Mouse (Mus musculus) intestine, embryonic 15.5 days (tissue): Measurements from ENCODE around the gene Runx2. TPM values are rescaled to one million over a fixed set of nuclear protein-coding genes. Genes with fewer than 3 reads are reported as not detected.

Source experiments
- ATAC-seq: fragments of 200-750 bp; cut with Nextera tagmentation; 2 replicates; pipeline ENCODE4 v1.8.0; 2017; ENCODE audit warnings: moderate TSS enrichment, moderate library complexity
- H3K27ac ChIP-seq: fragments of 300-500 bp; sonication (generic); 2 replicates; pipeline ENCODE4 v1.5.1; 2015; ENCODE audit warnings: mild to moderate bottlenecking, inconsistent platforms
- H3K27me3 ChIP-seq: fragments of 300-500 bp; sonication (generic); replicated peaks from 2 replicates; pipeline ENCODE4 v1.6.1; 2015; ENCODE audit warnings: inconsistent platforms
- H3K36me3 ChIP-seq: fragments of 300-500 bp; sonication (generic); 2 replicates; pipeline ENCODE4 v1.6.1; 2015; ENCODE audit warnings: inconsistent platforms
- H3K4me1 ChIP-seq: fragments of 300-500 bp; sonication (generic); replicated peaks from 2 replicates; pipeline ENCODE4 v1.6.1; 2015; ENCODE audit warnings: inconsistent platforms
- H3K4me2 ChIP-seq: fragments of 300-500 bp; sonication (generic); replicated peaks from 2 replicates; pipeline ENCODE4 v1.6.1; 2015; ENCODE audit warnings: mild to moderate bottlenecking, inconsistent platforms
- H3K4me3 ChIP-seq: fragments of 300-500 bp; sonication (generic); replicated peaks from 2 replicates; pipeline ENCODE4 v1.5.1; 2015; ENCODE audit warnings: inconsistent platforms
- H3K9ac ChIP-seq: fragments of 300-500 bp; sonication (generic); 2 replicates; pipeline ENCODE4 v1.6.1; 2015; ENCODE audit warnings: inconsistent platforms
- H3K9me3 ChIP-seq: fragments of 300-500 bp; sonication (generic); 2 replicates; pipeline ENCODE4 v1.6.1; 2016; ENCODE audit warnings: inconsistent platforms
- WGBS: fragments of 180-500 bp; shearing (Covaris S2); methylation state at CpG from one replicate; pipeline ENCODE4 v1.1.7; 2015; 5-methylcytosine and 5-hydroxymethylcytosine counted together
- polyA plus RNA-seq: library from polyadenylated mRNA; unstranded; fragments of >200 nt; fragmentation: Nextera tagmentation; extraction: Ambion mirVana; gene quantifications from 2 replicates; pipeline ENCODE4 v1.2.1, GENCODE M21; 2015

Gene Runx2
- polyA plus RNA-seq, 1 experiment from 2014 or later: 1.2 TPM

DNA sequence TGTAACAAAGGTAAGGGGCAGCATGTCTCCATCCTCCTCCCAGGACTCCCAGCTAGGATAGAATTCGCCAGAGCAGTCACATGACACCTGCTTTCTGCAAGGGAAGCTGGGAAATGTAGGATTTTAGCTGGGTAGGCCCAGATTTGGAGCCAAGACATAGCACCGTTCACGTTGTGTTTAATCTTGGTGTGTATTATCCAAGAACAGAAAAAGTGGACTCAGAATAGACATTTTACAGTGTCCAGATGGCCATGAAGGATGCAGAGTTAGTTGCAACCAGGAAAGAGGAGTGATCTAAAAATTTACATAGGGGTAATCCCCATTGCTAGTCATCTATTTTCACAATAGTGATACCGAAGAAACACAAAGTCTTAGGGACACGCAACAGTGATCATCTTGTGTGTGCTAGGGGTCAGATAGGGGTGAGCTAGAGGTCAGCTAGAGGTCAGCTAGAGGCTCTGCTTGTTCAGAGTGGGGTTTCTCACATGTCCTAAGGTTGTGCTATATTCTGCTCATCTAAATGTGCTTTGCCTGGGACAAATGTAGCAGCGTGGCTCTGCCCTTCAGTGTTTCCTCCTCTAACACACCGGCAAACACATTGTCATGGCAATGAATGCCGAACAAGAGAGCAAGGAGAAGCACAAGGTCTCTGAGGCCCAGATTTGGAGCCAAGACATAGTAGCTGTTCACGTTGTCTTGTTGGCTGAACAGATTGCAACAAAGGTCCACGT is 326.9 kb downstream of the Runx2 start:
- H3K4me3 ChIP-seq: no peak overlapping the region
- WGBS: 82% methylated on average over 10 of the region's 10 CpGs
- H3K9ac ChIP-seq: no peak overlapping the region
- H3K4me2 ChIP-seq: no peak overlapping the region
- ATAC-seq: no peak
- no peaks in the 10 kb centered on the region for H3K9me3 ChIP-seq
- no peaks in the 10 kb centered on the region for H3K36me3 ChIP-seq
- no peak overlapping the region for H3K27ac ChIP-seq
- no peaks in the 10 kb centered on the region for H3K4me1 ChIP-seq
- H3K27me3 ChIP-seq: no peaks in the 10 kb centered on the region

DNA sequence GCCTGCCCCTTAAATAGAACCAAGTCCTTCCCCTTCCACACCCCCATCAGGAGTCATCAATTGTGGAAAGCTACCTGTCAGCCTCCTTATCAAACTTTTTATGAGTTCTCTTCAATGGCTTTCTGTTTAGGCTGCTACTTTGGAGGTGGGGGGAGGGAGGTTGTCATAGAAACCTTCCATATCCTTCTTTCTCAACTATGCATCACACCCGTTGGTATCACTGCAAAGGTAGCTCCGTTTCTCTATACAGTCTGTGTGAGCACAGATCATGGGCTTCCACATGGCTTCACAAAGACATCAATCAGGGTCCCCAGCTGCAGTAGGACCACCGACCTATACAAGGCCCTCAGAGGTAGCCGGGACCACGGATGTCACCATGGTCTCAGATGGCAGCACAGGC is 329.3 kb downstream of the Runx2 start:
- no peak overlapping the region for H3K27ac ChIP-seq
- H3K4me1 ChIP-seq: no peaks in the 10 kb centered on the region
- no peaks in the 10 kb centered on the region for H3K27me3 ChIP-seq
- ATAC-seq: no peak
- no peak overlapping the region for H3K4me3 ChIP-seq
- H3K9me3 ChIP-seq: no peaks in the 10 kb centered on the region
- H3K4me2 ChIP-seq: no peak overlapping the region
- no peak overlapping the region for H3K9ac ChIP-seq
- H3K36me3 ChIP-seq: no peaks in the 10 kb centered on the region
- 79% methylated on average over 5 of the region's 5 CpGs for whole genome bisulfite sequencing

DNA sequence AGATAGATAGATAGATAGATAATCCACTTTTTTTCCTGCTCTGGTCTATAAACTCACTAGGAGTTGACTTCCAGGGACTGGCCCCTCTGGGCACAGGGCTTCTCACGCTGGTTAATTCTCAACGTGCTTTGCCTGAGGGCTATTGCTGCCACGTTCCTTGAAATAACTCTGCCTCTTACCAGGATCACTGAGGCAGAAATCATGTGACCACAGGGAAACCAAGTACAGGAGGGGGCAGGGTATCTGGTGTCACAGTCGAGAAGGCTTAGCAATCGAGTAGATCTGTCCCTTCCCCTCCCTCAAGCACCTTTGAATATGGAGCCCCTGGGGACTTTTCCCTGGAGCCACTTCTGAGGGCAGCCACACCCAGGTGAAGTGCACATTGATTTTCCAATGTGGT is 334.7 kb downstream of the Runx2 start:
- H3K27ac ChIP-seq: no peak overlapping the region
- no peaks in the 10 kb centered on the region for H3K4me1 ChIP-seq
- no peak overlapping the region for H3K4me2 ChIP-seq
- WGBS: 53% methylated on average over 5 of the region's 5 CpGs
- H3K4me3 ChIP-seq: no peak overlapping the region
- H3K9me3 ChIP-seq: no peaks in the 10 kb centered on the region
- no peak overlapping the region for H3K9ac ChIP-seq
- no peak for ATAC-seq
- H3K27me3 ChIP-seq: no peaks in the 10 kb centered on the region
- H3K36me3 ChIP-seq: no peaks in the 10 kb centered on the region

DNA sequence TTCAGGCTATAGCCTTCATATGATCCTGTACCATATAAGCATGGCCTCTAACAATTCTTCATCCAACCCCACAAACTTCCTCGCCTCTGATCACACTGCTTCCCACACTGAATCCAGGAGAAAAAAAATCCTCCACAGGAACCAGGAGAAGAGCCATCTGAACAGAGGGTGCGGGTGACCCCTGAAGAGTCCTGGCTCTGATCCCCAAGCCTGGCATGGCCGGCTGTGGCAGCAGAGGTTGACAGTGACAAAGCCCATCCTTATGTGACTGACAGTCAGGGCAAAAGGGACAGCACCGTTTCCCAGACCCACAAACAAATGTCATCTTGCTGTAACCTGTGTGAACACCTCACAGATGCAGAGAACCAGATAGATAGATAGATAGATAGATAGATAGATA is 335.1 kb downstream of the Runx2 start:
- no peaks in the 10 kb centered on the region for H3K9me3 ChIP-seq
- H3K9ac ChIP-seq: no peak overlapping the region
- no peaks in the 10 kb centered on the region for H3K27me3 ChIP-seq
- H3K36me3 ChIP-seq: no peaks in the 10 kb centered on the region
- H3K4me2 ChIP-seq: no peak overlapping the region
- H3K27ac ChIP-seq: no peak overlapping the region
- no peak for ATAC-seq
- H3K4me1 ChIP-seq: no peaks in the 10 kb centered on the region
- H3K4me3 ChIP-seq: no peak overlapping the region
- 74% methylated on average over 4 of the region's 4 CpGs for WGBS

DNA sequence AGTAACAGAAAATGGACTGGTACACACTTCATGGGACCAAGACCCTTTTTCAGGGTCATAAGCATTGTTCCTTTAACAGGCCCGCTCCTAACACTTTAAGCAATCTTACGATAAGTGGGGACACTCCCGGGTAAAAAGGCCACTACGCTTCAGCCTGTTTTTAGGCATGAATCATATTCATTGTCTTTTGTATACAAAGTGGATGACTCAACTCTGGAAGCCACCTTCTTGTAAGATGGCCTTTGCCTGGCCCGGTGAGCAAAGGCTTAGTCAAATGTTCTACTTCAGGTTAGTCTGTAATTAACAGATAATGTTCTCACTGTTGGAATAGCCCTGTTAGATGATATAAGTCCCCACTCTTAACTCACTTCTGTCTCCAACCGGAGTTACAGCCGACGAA is 338.7 kb downstream of the Runx2 start:
- WGBS: 87% methylated on average over 8 of the region's 8 CpGs
- no peaks in the 10 kb centered on the region for H3K4me1 ChIP-seq
- ATAC-seq: no peak
- no peaks in the 10 kb centered on the region for H3K36me3 ChIP-seq
- no peak overlapping the region for H3K27ac ChIP-seq
- no peak overlapping the region for H3K4me2 ChIP-seq
- H3K4me3 ChIP-seq: no peak overlapping the region
- no peak overlapping the region for H3K9ac ChIP-seq
- no peaks in the 10 kb centered on the region for H3K9me3 ChIP-seq
- H3K27me3 ChIP-seq: no peaks in the 10 kb centered on the region

DNA sequence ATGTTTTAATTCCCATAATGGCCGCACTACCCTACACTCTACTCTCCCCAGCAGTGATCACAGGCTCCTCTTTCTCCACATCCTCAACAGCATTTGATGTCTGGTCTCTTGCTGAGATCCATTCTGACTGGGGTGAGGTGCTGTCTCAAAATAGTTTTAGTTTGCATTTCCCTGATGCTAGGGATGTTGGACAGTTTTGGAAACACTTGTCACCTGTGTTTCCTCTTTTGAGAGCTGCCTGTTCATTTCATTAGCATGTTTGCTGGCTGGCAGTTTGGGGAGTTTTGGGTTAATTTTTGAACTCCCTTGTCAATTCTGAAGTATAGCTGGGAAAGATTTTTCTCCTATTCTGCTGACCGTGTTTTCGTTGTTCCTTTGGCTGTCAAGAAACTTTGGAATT is 340.3 kb downstream of the Runx2 start:
- Histone ChIP-seq H3K4me2 (no peak overlapping the region), H3K27ac (no peak overlapping the region), H3K4me1 (no peaks in the 10 kb centered on the region), H3K4me3 (no peak overlapping the region), H3K9me3 (no peaks in the 10 kb centered on the region), H3K27me3 (no peaks in the 10 kb centered on the region), H3K36me3 (no peaks in the 10 kb centered on the region), H3K9ac (no peak overlapping the region)
- ATAC-seq: no peak
- WGBS: 79% methylated on average over 3 of the region's 3 CpGs

DNA sequence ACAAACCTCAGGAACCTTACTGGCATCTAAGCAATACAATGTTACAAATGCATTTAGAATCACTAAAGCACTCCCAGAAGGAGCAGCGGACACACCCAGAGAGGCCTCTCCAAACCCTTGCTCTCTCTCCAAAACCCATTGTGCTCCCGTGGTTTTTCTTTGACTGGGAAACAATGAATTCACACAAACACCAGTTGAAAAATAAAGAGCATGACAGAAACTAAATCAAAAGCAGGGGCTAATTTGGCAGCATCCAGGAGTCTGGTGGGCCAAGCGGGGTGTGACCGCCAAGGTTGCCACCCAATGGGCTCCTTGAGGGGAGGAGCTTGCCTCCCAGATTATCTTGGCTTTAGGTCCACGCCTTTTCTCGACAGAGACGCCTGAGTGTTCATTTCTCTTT is 341.9 kb downstream of the Runx2 start:
- Histone ChIP-seq H3K27me3 (no peaks in the 10 kb centered on the region), H3K4me3 (no peak overlapping the region), H3K27ac (no peak overlapping the region), H3K9ac (no peak overlapping the region), H3K4me1 (no peaks in the 10 kb centered on the region), H3K36me3 (no peaks in the 10 kb centered on the region), H3K4me2 (no peak overlapping the region), H3K9me3 (no peaks in the 10 kb centered on the region)
- no peak for ATAC-seq
- WGBS: 79% methylated on average over 7 of the region's 7 CpGs

DNA sequence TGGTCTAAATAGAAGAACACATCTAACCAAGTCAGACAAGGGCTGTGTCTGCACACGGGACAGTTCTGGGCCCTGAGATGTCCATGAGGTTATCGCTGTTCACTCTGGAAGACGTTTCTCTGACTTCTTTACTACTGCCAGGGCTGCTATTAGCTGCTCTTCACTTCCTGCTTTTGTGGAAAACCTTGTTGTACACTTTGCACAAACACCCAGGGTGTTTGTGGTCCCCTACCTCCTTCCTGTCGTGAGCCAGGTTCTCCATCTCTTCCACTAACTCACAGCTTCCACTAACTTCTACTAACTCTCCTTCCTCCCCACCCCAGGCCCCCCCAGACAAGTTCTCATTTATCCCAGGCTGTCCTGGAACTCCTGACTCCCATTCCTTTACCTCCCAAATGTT is 350.9 kb downstream of the Runx2 start:
- 75% methylated on average over 4 of the region's 4 CpGs for WGBS
- H3K36me3 ChIP-seq: no peaks in the 10 kb centered on the region
- no peaks in the 10 kb centered on the region for H3K27me3 ChIP-seq
- H3K4me1 ChIP-seq: no peaks in the 10 kb centered on the region
- no peaks in the 10 kb centered on the region for H3K9me3 ChIP-seq
- no peak for ATAC-seq
- H3K4me2 ChIP-seq: no peak overlapping the region
- H3K4me3 ChIP-seq: no peak overlapping the region
- H3K9ac ChIP-seq: no peak overlapping the region
- H3K27ac ChIP-seq: no peak overlapping the region

DNA sequence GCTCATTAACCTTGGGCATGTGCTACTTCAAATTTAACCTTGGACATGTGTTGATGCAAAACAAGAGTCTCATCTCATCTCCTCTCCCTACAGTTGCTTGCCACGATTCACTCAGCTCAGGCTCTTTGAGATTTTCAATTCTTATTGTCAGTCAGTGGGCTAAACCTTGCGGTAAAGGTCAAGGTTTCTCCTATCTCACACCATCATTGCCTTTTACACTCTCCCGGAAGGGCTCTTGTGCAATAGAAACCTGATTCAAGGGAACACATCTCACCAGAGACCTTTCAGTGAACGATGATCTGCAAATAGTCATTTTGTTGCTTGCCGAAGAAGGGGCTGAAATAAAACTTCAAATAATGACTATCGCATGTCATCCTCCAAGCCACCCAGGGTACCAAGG is 354.4 kb downstream of the Runx2 start:
- no peak overlapping the region for H3K4me3 ChIP-seq
- H3K4me1 ChIP-seq: no peaks in the 10 kb centered on the region
- no peaks in the 10 kb centered on the region for H3K36me3 ChIP-seq
- WGBS: 87% methylated on average over 6 of the region's 6 CpGs
- peaks cover 3% of the 10 kb centered on the region; the same call in 1 of the 2 replicates for H3K27me3 ChIP-seq
- H3K27ac ChIP-seq: no peak overlapping the region
- no peak overlapping the region for H3K4me2 ChIP-seq
- ATAC-seq: no peak
- H3K9ac ChIP-seq: no peak overlapping the region
- H3K9me3 ChIP-seq: no peaks in the 10 kb centered on the region

DNA sequence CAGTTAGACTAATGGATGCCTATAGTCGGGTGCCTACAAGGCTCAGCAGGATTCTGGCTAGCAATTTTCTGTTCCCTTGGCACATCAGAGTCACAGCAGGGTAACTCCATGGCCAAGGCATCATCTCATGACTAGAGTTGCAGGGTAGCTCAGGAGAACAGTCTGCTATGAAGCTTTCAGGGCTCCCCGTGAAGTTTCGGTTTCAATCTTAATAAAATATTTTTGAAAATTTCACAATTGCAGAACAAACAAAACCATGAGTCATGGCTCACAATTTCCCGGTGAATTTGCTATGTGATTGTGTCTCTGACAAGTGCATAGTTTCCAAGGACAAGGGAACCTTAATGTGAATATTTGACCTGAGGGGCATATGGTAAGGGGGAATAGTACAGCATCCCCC is 355.6 kb downstream of the Runx2 start:
- WGBS: 81% methylated on average over 4 of the region's 4 CpGs
- Histone ChIP-seq H3K9me3 (no peaks in the 10 kb centered on the region), H3K9ac (no peak overlapping the region), H3K4me3 (no peak overlapping the region), H3K4me1 (no peaks in the 10 kb centered on the region), H3K4me2 (no peak overlapping the region), H3K27ac (no peak overlapping the region), H3K27me3 (peaks cover 3% of the 10 kb centered on the region; the same call in 1 of the 2 replicates), H3K36me3 (no peaks in the 10 kb centered on the region)
- ATAC-seq: no peak

DNA sequence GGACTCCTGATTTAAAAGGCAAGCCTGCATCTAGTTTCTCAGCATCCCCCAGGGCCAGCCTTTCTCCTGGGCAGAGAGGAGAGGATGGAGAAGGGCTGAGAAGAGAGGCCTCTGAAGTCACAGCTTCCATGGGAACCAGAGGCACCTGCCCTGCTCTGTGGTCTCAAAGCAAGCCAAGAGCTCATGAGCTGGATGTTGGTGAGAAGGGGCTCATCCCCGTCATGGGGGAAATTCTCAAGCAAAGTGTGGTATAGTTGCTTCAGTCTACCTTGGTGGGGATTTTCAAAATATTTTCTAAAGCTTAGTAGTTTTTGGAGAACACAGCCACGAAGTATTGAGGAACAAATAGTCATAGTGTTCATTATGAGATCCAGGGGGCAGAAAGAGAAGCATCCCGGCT is 357.9 kb downstream of the Runx2 start:
- WGBS: 82% methylated on average over 3 of the region's 3 CpGs

DNA sequence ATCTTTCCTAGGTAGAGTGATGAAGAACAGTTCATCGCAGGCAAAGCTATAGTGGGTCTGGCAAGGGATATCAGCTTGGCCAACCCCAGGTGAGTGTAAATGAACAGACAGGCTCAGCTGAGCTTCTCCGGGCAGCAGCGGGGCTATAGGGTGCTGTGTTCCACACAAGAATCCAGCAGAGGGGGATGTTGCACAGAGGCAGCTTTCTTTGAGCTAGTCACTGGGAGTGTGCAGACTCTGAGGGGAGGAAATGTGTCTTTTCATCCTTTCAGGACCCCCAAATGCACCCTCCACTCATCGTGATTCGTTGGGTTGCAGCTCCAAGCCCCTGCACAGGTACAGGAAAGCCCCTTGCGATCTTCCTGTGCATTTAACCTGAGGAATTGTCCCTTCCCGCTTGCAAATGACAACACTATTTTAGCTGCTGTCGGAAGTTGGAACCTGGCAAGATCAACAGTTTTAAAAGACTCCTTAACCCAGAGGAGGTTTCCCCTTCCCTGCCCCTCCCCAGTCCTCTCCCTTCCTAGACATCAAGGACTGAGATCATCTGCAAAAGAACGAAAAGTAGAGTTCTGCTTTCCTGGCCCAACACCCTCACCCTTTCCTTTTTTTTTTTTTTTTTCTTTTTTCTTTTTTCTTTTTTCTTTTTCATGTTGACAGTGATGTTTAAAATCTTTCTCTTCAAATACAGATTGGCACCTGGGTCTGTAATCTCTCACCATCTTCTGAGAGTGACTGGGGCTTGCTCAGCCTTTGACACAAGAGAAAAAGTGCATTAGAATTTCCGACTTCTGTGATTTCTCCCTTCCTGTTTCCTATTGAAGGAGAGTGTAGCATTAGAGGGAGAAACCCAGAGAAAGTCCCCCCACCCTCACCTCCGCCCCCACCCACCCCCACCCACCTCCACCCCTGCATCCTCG is 358.7 kb downstream of the Runx2 start:
- H3K4me2 ChIP-seq: 0 out of 2 replicates have a peak overlapping the region, but pooled peaks have one; percentile 26
- H3K9me3 ChIP-seq: no peaks in the 10 kb centered on the region
- H3K27me3 ChIP-seq: peaks cover 3% of the 10 kb centered on the region; the same call in 1 of the 2 replicates
- H3K36me3 ChIP-seq: no peaks in the 10 kb centered on the region
- H3K9ac ChIP-seq: no peak overlapping the region
- H3K4me1 ChIP-seq: no peaks in the 10 kb centered on the region
- no peak overlapping the region for H3K4me3 ChIP-seq
- H3K27ac ChIP-seq: no peak overlapping the region
- 31% methylated on average over 12 of the region's 12 CpGs for WGBS
- no peak for ATAC-seq

More for the DNA sequence above, 357.9 kb downstream of the Runx2 start:
- no peak overlapping the region for H3K4me3 ChIP-seq
- H3K9me3 ChIP-seq: no peaks in the 10 kb centered on the region
- H3K27me3 ChIP-seq: peaks cover 3% of the 10 kb centered on the region; the same call in 1 of the 2 replicates
- no peaks in the 10 kb centered on the region for H3K36me3 ChIP-seq
- H3K4me2 ChIP-seq: no peak overlapping the region
- no peaks in the 10 kb centered on the region for H3K4me1 ChIP-seq
- no peak for ATAC-seq
- no peak overlapping the region for H3K27ac ChIP-seq
- H3K9ac ChIP-seq: no peak overlapping the region
